Mouse (Mus musculus) limb, embryonic 13.5 days (tissue): ENCODE results near the gene Enthd1. TPM values are rescaled to one million over a fixed set of nuclear protein-coding genes. Genes with fewer than 3 reads are reported as not detected.
"Not testable (repeated sequence)": the region's sequence is repeated elsewhere in the genome, so short reads cannot be mapped to it uniquely, and the experiment has no call there.

Experiments used
- ATAC-seq: fragments of 200-750 bp; cut with Nextera tagmentation; 2 replicates; pipeline ENCODE4 v1.8.0; 2017; ENCODE audit warnings: low read depth, moderate number of reproducible peaks, moderate TSS enrichment; ENCODE audit not compliant: low FRiP score
- H3K27ac ChIP-seq: fragments of 300-500 bp; sonication (generic); 2 replicates; pipeline ENCODE4 v1.5.1; 2015; ENCODE audit warnings: inconsistent platforms, mild to moderate bottlenecking, moderate library complexity
- H3K27me3 ChIP-seq: fragments of 300-500 bp; sonication (generic); 2 replicates; pipeline ENCODE4 v1.6.1; 2015; ENCODE audit warnings: mild to moderate bottlenecking, inconsistent platforms
- H3K36me3 ChIP-seq: fragments of 300-500 bp; sonication (generic); 2 replicates; pipeline ENCODE4 v1.6.1; 2015; ENCODE audit warnings: inconsistent platforms, mild to moderate bottlenecking, moderate library complexity
- H3K4me1 ChIP-seq: fragments of 300-500 bp; sonication (generic); 2 replicates; pipeline ENCODE4 v1.6.1; 2015; ENCODE audit warnings: inconsistent platforms
- H3K4me2 ChIP-seq: fragments of 300-500 bp; sonication (generic); replicated peaks from 2 replicates; pipeline ENCODE4 v1.6.1; 2015; ENCODE audit warnings: inconsistent platforms, mild to moderate bottlenecking, moderate library complexity
- H3K4me3 ChIP-seq: fragments of 300-500 bp; sonication (generic); 2 replicates; pipeline ENCODE4 v1.5.1; 2015; ENCODE audit warnings: moderate library complexity, mild to moderate bottlenecking, inconsistent platforms
- H3K9ac ChIP-seq: fragments of 300-500 bp; sonication (generic); 2 replicates; pipeline ENCODE4 v1.6.1; 2015; ENCODE audit warnings: mild to moderate bottlenecking, inconsistent platforms
- H3K9me3 ChIP-seq: fragments of 300-500 bp; sonication (generic); 2 replicates; pipeline ENCODE4 v1.6.1; 2016; ENCODE audit warnings: inconsistent platforms
- WGBS: fragments of 180-500 bp; shearing (Covaris S2); methylation state at CpG from one replicate; pipeline ENCODE4 v1.1.7; 2015; 5-methylcytosine and 5-hydroxymethylcytosine counted together
- polyA plus RNA-seq: library from polyadenylated mRNA; unstranded; fragments of >200 nt; fragmentation: Nextera tagmentation; extraction: Ambion mirVana; gene quantifications from 2 replicates; pipeline ENCODE4 v1.2.1, GENCODE M21; 2015

Gene Enthd1
- polyA plus RNA-seq, 1 experiment from 2014 or later: not detected

DNA sequence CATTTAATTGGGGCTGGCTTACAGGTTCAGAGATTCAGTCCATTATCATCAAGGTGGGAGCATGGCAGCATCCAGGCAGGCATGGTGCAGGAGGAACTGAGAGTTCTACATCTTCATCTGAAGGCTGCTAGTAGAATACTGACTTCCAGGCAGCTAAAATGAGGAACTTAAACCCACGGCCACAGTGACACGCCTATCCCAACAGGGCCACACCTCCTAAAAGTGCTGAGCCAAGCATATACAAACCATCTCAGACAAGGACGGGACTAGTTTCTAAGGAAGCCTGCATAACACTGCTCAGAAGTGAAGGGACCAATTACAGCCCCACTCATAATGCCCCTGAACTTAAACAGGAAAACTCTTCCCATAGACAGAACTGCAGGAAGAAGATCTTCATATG, 67.2 kb downstream of the Enthd1 start:
- not testable (repeated sequence) for ATAC-seq

GRCm38 (mm10) chr15:80491505-80491904, 73.5 kb downstream of the Enthd1 start:
- Histone ChIP-seq H3K36me3 (no peaks in the 10 kb centered on the region), H3K4me3 (no peak overlapping the region), H3K27ac (no peak overlapping the region), H3K4me2 (no peak overlapping the region), H3K4me1 (no peaks in the 10 kb centered on the region), H3K9ac (no peak overlapping the region), H3K9me3 (no peaks in the 10 kb centered on the region), H3K27me3 (0 out of 2 replicates have a peak, but pooled peaks cover 6% of the 10 kb centered on the region)
- 59% methylated on average over 4 of the region's 4 CpGs for WGBS
- ATAC-seq: no peak

More for the DNA sequence above, 67.2 kb downstream of the Enthd1 start:
- H3K4me2 ChIP-seq, H3K9ac ChIP-seq, H3K4me3 ChIP-seq, H3K27ac ChIP-seq, H3K36me3 ChIP-seq, H3K27me3 ChIP-seq, H3K4me1 ChIP-seq, H3K9me3 ChIP-seq: not testable (repeated sequence)
- 78% methylated on average over 3 of the region's 3 CpGs for WGBS

DNA sequence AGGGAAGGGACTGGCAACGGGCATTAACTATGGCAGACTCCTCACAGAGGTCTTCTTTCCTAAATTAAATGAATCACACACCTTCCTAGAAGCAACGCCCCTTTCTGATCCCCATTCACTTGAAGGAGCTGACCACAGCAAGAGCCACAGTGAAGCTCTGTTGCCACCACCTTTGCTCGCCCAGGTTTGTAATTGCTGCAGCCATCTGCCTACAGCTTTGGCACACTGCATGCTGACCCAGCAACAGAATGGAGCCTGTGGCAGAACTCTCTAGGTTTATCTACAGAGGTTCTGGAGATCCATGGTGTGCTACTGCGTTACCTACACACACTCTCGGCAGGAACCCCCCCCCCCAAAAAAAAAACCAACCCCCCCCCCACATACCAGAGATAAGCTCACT, 74.8 kb downstream of the Enthd1 start:
- no peaks in the 10 kb centered on the region for H3K4me1 ChIP-seq
- no peak overlapping the region for H3K9ac ChIP-seq
- 0 out of 2 replicates have a peak, but pooled peaks cover 6% of the 10 kb centered on the region for H3K27me3 ChIP-seq
- no peak overlapping the region for H3K27ac ChIP-seq
- H3K36me3 ChIP-seq: no peaks in the 10 kb centered on the region
- no peak overlapping the region for H3K4me3 ChIP-seq
- H3K9me3 ChIP-seq: no peaks in the 10 kb centered on the region
- 61% methylated on average over 5 of the region's 5 CpGs for WGBS
- no peak overlapping the region for H3K4me2 ChIP-seq
- no peak for ATAC-seq

GRCm38 (mm10) chr15:80488658-80489057, 76.3 kb downstream of the Enthd1 start:
- no peak for ATAC-seq
- WGBS: 73% methylated on average over 3 of the region's 3 CpGs
- no peaks in the 10 kb centered on the region for H3K9me3 ChIP-seq
- H3K27ac ChIP-seq: no peak overlapping the region
- no peak overlapping the region for H3K4me3 ChIP-seq
- no peak overlapping the region for H3K9ac ChIP-seq
- no peaks in the 10 kb centered on the region for H3K36me3 ChIP-seq
- H3K4me1 ChIP-seq: no peaks in the 10 kb centered on the region
- no peak overlapping the region for H3K4me2 ChIP-seq
- 0 out of 2 replicates have a peak, but pooled peaks cover 3% of the 10 kb centered on the region for H3K27me3 ChIP-seq

DNA sequence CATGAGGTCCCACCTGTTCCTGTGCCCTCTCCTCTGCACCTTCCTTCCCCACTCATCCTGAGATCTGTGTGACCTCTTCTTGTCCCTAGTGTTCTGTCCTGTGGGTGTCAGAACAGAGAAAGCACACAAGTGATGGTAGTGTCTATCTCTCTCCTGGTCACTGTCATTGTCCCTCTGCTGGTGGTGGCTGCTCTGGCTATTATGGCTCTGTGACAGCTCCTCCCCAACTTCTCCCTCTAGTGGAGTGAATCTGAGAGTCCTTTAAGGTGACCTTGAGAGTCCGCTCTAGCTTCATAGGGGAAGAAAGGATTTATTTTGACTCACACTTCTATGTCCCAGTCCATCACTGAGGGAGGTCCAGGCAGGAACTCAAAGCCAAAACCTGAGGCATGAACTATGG, 79.4 kb downstream of the Enthd1 start:
- no peaks in the 10 kb centered on the region for H3K27me3 ChIP-seq
- no peak overlapping the region for H3K27ac ChIP-seq
- 88% methylated on average over 1 of the region's 1 CpGs for WGBS
- H3K9ac ChIP-seq: no peak overlapping the region
- no peak overlapping the region for H3K4me3 ChIP-seq
- no peaks in the 10 kb centered on the region for H3K9me3 ChIP-seq
- no peak for ATAC-seq
- H3K36me3 ChIP-seq: no peaks in the 10 kb centered on the region
- H3K4me1 ChIP-seq: no peaks in the 10 kb centered on the region
- no peak overlapping the region for H3K4me2 ChIP-seq

DNA sequence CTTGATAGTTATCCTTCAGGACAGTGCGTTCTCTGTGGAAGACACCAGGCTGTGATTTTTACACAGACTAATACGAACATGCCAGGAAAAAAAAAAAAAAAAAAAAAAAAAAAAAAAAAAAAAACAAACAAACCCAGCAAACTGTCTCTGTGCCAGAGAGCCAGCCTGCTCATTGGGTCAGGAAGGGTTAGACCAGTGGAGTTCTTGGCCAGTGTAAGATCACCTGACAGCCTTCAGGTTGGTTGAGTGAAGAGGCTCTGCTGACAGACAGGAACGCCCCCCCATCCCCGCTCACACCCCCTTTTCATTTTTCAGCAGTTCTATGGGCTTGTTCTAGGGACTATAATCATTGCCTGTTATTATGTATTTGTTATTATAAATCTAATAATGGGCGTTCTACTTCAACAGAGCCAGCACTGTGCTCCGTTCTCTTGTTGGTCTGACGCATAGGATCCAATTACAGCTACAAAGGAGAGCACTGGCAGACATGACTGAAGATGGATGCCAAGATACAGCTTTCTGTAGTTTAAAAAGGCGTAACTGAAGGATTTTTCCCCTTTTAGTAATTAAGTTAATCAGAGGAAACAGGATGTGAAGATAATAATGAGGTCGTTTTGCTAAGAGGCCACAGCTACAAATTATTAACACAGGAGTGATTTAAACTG, 81.8 kb downstream of the Enthd1 start:
- 56% methylated on average over 9 of the region's 9 CpGs for WGBS

DNA sequence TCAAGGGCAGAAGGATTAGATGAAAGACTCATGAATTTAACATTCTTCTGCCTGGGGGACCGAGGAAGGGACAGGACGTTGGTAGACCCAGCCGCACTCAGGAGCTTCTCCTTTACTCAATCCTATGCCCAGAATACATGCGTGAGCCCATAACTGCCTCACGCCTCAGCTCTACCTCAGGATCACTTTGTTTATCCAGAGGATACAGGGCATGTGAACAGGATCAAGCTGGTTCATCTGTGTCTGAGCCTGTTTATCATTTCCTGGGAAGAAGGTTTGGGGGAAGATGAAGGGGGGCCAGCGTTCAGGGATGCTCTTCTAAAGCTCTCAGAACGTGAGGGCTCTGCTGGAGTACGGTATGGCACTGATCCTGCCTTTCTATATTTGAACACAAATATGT, 82.6 kb downstream of the Enthd1 start:
- Histone ChIP-seq H3K4me2 (no peak overlapping the region), H3K9me3 (no peaks in the 10 kb centered on the region), H3K27me3 (no peaks in the 10 kb centered on the region), H3K9ac (no peak overlapping the region), H3K36me3 (no peaks in the 10 kb centered on the region), H3K27ac (no peak overlapping the region), H3K4me3 (no peak overlapping the region), H3K4me1 (no peaks in the 10 kb centered on the region)
- no peak for ATAC-seq
- WGBS: 75% methylated on average over 8 of the region's 8 CpGs

More for the DNA sequence above, 81.8 kb downstream of the Enthd1 start:
- Histone ChIP-seq H3K4me3 (no peak overlapping the region), H3K4me2 (no peak overlapping the region), H3K36me3 (no peaks in the 10 kb centered on the region), H3K4me1 (no peaks in the 10 kb centered on the region), H3K9me3 (no peaks in the 10 kb centered on the region), H3K27ac (no peak overlapping the region), H3K27me3 (no peaks in the 10 kb centered on the region), H3K9ac (no peak overlapping the region)
- ATAC-seq: no peak

DNA sequence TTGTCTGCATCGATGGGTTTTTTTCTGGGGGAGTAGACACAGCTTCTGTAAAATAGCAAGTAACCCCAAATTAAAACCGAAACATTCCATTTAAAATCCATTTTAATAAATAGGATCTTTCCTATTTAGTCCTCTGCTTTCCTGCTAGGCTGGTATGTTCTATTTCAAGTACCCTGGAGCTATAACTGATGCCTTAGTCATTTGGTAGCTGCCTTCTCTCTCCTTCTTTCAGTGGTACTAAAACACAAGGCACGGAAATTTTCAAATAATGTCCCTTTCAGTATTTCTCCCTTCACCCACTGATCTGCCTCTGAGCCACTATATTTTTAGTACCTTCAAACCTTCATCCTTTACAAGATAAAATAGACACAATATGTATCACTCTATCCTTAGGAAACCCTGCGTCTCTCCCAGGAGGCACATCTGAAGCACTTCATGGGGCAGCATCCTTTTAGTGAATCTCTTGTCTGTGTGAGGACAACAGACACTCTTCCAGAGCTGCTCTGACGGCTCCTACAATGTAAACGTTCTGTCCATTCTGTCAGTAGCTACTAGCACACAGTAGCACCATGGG, 90.4 kb downstream of the Enthd1 start:
- Histone ChIP-seq H3K4me1 (peaks cover 6% of the 10 kb centered on the region; the same call in 1 of the 2 replicates), H3K27ac (no peak overlapping the region), H3K27me3 (no peaks in the 10 kb centered on the region), H3K9me3 (no peaks in the 10 kb centered on the region), H3K9ac (no peak overlapping the region), H3K4me3 (no peak overlapping the region), H3K36me3 (no peaks in the 10 kb centered on the region), H3K4me2 (no peak overlapping the region)
- 76% methylated on average over 6 of the region's 6 CpGs for WGBS
- ATAC-seq: no peak

DNA sequence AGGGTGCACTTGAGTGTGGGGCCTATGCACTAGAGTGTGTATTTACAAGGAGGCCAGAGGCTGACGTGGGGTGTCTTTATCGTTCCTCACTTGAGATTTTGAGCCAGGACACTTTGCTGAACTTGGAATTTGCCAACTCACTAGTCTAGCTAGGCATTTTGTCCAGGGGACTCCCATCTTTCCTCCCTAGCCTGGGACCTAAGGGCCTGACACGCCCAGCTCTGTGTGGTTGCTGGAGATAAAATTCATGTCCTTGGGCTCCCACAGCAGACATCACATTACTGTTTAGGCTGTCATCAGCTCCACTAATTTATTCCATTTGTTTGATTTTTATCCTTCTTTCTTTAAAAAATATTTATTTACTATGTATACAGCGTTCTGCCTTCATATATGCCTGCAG, 97.1 kb downstream of the Enthd1 start:
- no peaks in the 10 kb centered on the region for H3K36me3 ChIP-seq
- ATAC-seq: no peak
- no peak overlapping the region for H3K4me3 ChIP-seq
- H3K4me1 ChIP-seq: peaks cover 6% of the 10 kb centered on the region
- H3K27me3 ChIP-seq: peaks cover 8% of the 10 kb centered on the region
- 84% methylated on average over 4 of the region's 4 CpGs for WGBS
- H3K4me2 ChIP-seq: no peak overlapping the region
- H3K9ac ChIP-seq: no peak overlapping the region
- H3K27ac ChIP-seq: no peak overlapping the region
- no peaks in the 10 kb centered on the region for H3K9me3 ChIP-seq

GRCm38 (mm10) chr15:80462106-80462505, 102.8 kb downstream of the Enthd1 start:
- 5% methylated on average over 9 of the region's 9 CpGs for WGBS
- Histone ChIP-seq H3K9ac (no peak overlapping the region), H3K4me2 (peak overlapping the region; percentile 56), H3K4me3 (peak overlapping the region; percentile 24), H3K9me3 (no peaks in the 10 kb centered on the region), H3K27me3 (peaks cover 11% of the 10 kb centered on the region), H3K4me1 (peaks cover 16% of the 10 kb centered on the region), H3K27ac (no peak overlapping the region), H3K36me3 (no peaks in the 10 kb centered on the region)
- ATAC-seq: peak; percentile 28; the same call in 1 of the 2 replicates

DNA sequence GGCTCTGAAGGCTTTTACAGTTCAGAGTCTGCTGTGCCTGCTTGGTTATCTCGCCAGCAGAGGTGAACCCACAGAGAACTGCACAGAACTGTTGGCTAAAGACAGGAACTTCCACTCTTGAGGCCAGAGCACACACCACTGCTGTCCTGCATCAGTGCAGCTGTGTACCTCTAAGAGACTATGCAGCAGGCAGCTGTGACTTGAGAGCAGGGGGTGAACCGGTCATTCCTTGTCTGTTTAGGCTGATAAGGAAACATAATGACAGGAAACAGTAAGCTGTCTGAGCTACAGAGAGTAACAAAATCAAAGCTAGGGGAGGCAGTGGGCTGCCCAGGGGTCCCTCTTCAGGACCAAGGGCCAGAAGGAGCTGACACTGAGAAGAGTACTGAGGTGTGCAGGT, 103.5 kb downstream of the Enthd1 start:
- no peak overlapping the region for H3K4me3 ChIP-seq
- H3K9ac ChIP-seq: no peak overlapping the region
- WGBS: 50% methylated on average over 2 of the region's 2 CpGs
- no peaks in the 10 kb centered on the region for H3K9me3 ChIP-seq
- peaks cover 16% of the 10 kb centered on the region for H3K4me1 ChIP-seq
- H3K27ac ChIP-seq: no peak overlapping the region
- H3K27me3 ChIP-seq: peaks cover 11% of the 10 kb centered on the region
- H3K36me3 ChIP-seq: no peaks in the 10 kb centered on the region
- no peak overlapping the region for H3K4me2 ChIP-seq
- ATAC-seq: no peak

- no peaks in the 10 kb centered on the region for H3K9me3 ChIP-seq
- no peak overlapping the region for H3K4me2 ChIP-seq
- peaks cover 11% of the 10 kb centered on the region for H3K27me3 ChIP-seq
- no peaks in the 10 kb centered on the region for H3K36me3 ChIP-seq
- no peak overlapping the region for H3K4me3 ChIP-seq
- WGBS: 54% methylated on average over 9 of the region's 9 CpGs
- ATAC-seq: no peak
- H3K4me1 ChIP-seq: peaks cover 16% of the 10 kb centered on the region
- H3K27ac ChIP-seq: no peak overlapping the region
- H3K9ac ChIP-seq: no peak overlapping the region
Measured at GRCm38 (mm10) chr15:80460011-80460410, 104.9 kb downstream of the Enthd1 start.

DNA sequence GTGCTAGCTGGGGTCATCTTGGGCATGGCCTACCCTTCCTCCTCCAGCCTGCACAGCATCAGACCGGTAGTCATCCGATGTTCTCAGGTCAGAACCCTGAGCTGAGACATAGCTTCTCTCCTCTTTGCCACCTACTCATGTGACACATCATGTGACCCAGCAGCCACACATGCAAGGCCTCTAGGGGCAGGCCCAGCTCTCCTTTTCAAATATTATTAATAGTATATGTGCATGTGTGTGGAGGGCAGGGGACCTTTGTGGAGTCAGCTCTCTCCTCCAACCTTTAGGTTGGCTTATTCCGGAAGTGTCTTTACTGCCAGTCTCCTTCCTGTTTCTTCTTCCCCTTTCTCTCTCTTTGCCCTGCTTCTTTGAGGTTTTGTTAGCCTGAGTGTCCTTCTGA, 107.0 kb downstream of the Enthd1 start:
- no peaks in the 10 kb centered on the region for H3K9me3 ChIP-seq

More for the DNA sequence above, 107.0 kb downstream of the Enthd1 start:
- ATAC-seq: no peak
- H3K36me3 ChIP-seq: no peaks in the 10 kb centered on the region
- no peak overlapping the region for H3K4me2 ChIP-seq
- no peak overlapping the region for H3K27ac ChIP-seq
- WGBS: 88% methylated on average over 3 of the region's 3 CpGs
- peaks cover 9% of the 10 kb centered on the region for H3K4me1 ChIP-seq
- no peak overlapping the region for H3K4me3 ChIP-seq
- peaks cover 4% of the 10 kb centered on the region for H3K27me3 ChIP-seq
- no peak overlapping the region for H3K9ac ChIP-seq
